Mouse (Mus musculus) forebrain, embryonic 15.5 days (tissue): ENCODE results near the gene Gm45062. TPM values are rescaled to one million over a fixed set of nuclear protein-coding genes. Genes with fewer than 3 reads are reported as not detected.
"Not testable (repeated sequence)": the region's sequence is repeated elsewhere in the genome, so short reads cannot be mapped to it uniquely, and the experiment has no call there.

ENCODE experiments used
- ATAC-seq: fragments of 200-750 bp; cut with Nextera tagmentation; replicated peaks from 2 replicates; pipeline ENCODE4 v1.8.0; 2017; ENCODE audit warnings: mild to moderate bottlenecking, moderate TSS enrichment, moderate library complexity
- H3K27ac ChIP-seq: fragments of 300-500 bp; sonication (generic); replicated peaks from 2 replicates; pipeline ENCODE4 v1.5.1; 2015; ENCODE audit warnings: mild to moderate bottlenecking, inconsistent platforms
- H3K27me3 ChIP-seq: fragments of 300-500 bp; sonication (generic); 2 replicates; pipeline ENCODE4 v1.6.1; 2015; ENCODE audit warnings: inconsistent platforms
- H3K36me3 ChIP-seq: fragments of 300-500 bp; sonication (generic); 2 replicates; pipeline ENCODE4 v1.6.1; 2015; ENCODE audit warnings: mild to moderate bottlenecking, inconsistent platforms
- H3K4me1 ChIP-seq: fragments of 300-500 bp; sonication (generic); 2 replicates; pipeline ENCODE4 v1.6.1; 2015; ENCODE audit warnings: inconsistent platforms
- H3K4me2 ChIP-seq: fragments of 300-500 bp; sonication (generic); replicated peaks from 2 replicates; pipeline ENCODE4 v1.6.1; 2015; ENCODE audit warnings: mild to moderate bottlenecking, inconsistent platforms
- H3K4me3 ChIP-seq: fragments of 300-500 bp; sonication (generic); 2 replicates; pipeline ENCODE4 v1.5.1; 2015; ENCODE audit warnings: mild to moderate bottlenecking, inconsistent platforms
- H3K9ac ChIP-seq: fragments of 300-500 bp; sonication (generic); replicated peaks from 2 replicates; pipeline ENCODE4 v1.6.1; 2015; ENCODE audit warnings: mild to moderate bottlenecking, inconsistent platforms
- H3K9me3 ChIP-seq: fragments of 300-500 bp; sonication (generic); 2 replicates; pipeline ENCODE4 v1.6.1; 2016; ENCODE audit warnings: inconsistent platforms
- whole genome bisulfite sequencing: fragments of 180-500 bp; shearing (Covaris S2); methylation state at CpG from one replicate; pipeline ENCODE4 v1.1.7; 2015; ENCODE audit warnings: mixed read lengths; 5-methylcytosine and 5-hydroxymethylcytosine counted together
- polyA plus RNA-seq: library from polyadenylated mRNA; unstranded; fragments of >200 nt; fragmentation: Nextera tagmentation; extraction: Ambion mirVana; gene quantifications from 2 replicates; pipeline ENCODE4 v1.2.1, GENCODE M21; 2015

Gm45062 gene
- polyA plus RNA-seq, 1 experiment from 2014 or later = 21.8 TPM

GRCm38 (mm10) chr6:8541531-8541930 is 282.3 kb downstream of the Gm45062 start:
- H3K4me2 ChIP-seq, ATAC-seq, H3K9ac ChIP-seq, H3K36me3 ChIP-seq, H3K4me1 ChIP-seq, H3K27me3 ChIP-seq, H3K4me3 ChIP-seq, H3K9me3 ChIP-seq, H3K27ac ChIP-seq: not testable (repeated sequence)
- WGBS = 73% methylated on average over 4 of the region's 4 CpGs

GRCm38 (mm10) chr6:8544822-8545221 is 285.6 kb downstream of the Gm45062 start:
- H3K9ac ChIP-seq = no peak overlapping the region
- no peak overlapping the region for H3K27ac ChIP-seq
- H3K36me3 ChIP-seq = peaks cover 5% of the 10 kb centered on the region
- ATAC-seq = no peak
- H3K27me3 ChIP-seq = no peaks in the 10 kb centered on the region
- no peak overlapping the region for H3K4me2 ChIP-seq
- H3K4me3 ChIP-seq = no peak overlapping the region
- no peaks in the 10 kb centered on the region for H3K4me1 ChIP-seq
- no peaks in the 10 kb centered on the region for H3K9me3 ChIP-seq
- WGBS = 92% methylated on average over 5 of the region's 5 CpGs

GRCm38 (mm10) chr6:8545780-8546179 is 286.5 kb downstream of the Gm45062 start:
- no peaks in the 10 kb centered on the region for H3K4me1 ChIP-seq
- no peak for ATAC-seq
- H3K36me3 ChIP-seq = peaks cover 5% of the 10 kb centered on the region
- no peak overlapping the region for H3K27ac ChIP-seq
- no peaks in the 10 kb centered on the region for H3K27me3 ChIP-seq
- H3K4me2 ChIP-seq = no peak overlapping the region
- H3K9ac ChIP-seq = no peak overlapping the region
- no peak overlapping the region for H3K4me3 ChIP-seq
- 95% methylated on average over 7 of the region's 7 CpGs for WGBS
- no peaks in the 10 kb centered on the region for H3K9me3 ChIP-seq

- WGBS = 97% methylated on average over 2 of the region's 2 CpGs
Measured at GRCm38 (mm10) chr6:8551155-8551554, 291.9 kb downstream of the Gm45062 start.

GRCm38 (mm10) chr6:8556849-8557571 is 297.8 kb downstream of the Gm45062 start:
- H3K36me3 ChIP-seq = peaks cover 11% of the 10 kb centered on the region; the same call in 1 of the 2 replicates
- no peak for ATAC-seq
- H3K9me3 ChIP-seq = no peaks in the 10 kb centered on the region
- no peak overlapping the region for H3K4me2 ChIP-seq
- H3K4me1 ChIP-seq = no peaks in the 10 kb centered on the region
- H3K9ac ChIP-seq = no peak overlapping the region
- 81% methylated on average over 5 of the region's 5 CpGs for WGBS
- H3K4me3 ChIP-seq = no peak overlapping the region
- H3K27me3 ChIP-seq = no peaks in the 10 kb centered on the region
- H3K27ac ChIP-seq = no peak overlapping the region

More at GRCm38 (mm10) chr6:8551155-8551554, 291.9 kb downstream of the Gm45062 start:
- Histone ChIP-seq H3K27ac (no peak overlapping the region), H3K4me3 (no peak overlapping the region), H3K9me3 (no peaks in the 10 kb centered on the region), H3K27me3 (no peaks in the 10 kb centered on the region), H3K36me3 (peaks cover 2% of the 10 kb centered on the region; the same call in 1 of the 2 replicates), H3K9ac (no peak overlapping the region), H3K4me2 (no peak overlapping the region), H3K4me1 (no peaks in the 10 kb centered on the region)
- ATAC-seq = no peak

GRCm38 (mm10) chr6:8560682-8561081 is 301.4 kb downstream of the Gm45062 start:
- no peak overlapping the region for H3K27ac ChIP-seq
- peaks cover 16% of the 10 kb centered on the region for H3K36me3 ChIP-seq
- no peak for ATAC-seq
- WGBS = 91% methylated on average over 2 of the region's 2 CpGs
- no peaks in the 10 kb centered on the region for H3K4me1 ChIP-seq
- no peak overlapping the region for H3K4me2 ChIP-seq
- H3K9ac ChIP-seq = no peak overlapping the region
- no peaks in the 10 kb centered on the region for H3K27me3 ChIP-seq
- H3K9me3 ChIP-seq = no peaks in the 10 kb centered on the region
- H3K4me3 ChIP-seq = no peak overlapping the region

- 92% methylated on average over 9 of the region's 9 CpGs for WGBS
- Histone ChIP-seq H3K9ac (no peak overlapping the region), H3K4me1 (no peaks in the 10 kb centered on the region), H3K27me3 (no peaks in the 10 kb centered on the region), H3K9me3 (no peaks in the 10 kb centered on the region), H3K4me3 (no peak overlapping the region), H3K27ac (no peak overlapping the region), H3K36me3 (peaks cover 4% of the 10 kb centered on the region; the same call in 1 of the 2 replicates), H3K4me2 (no peak overlapping the region)
- no peak for ATAC-seq
Measured at GRCm38 (mm10) chr6:8582377-8582776, 323.1 kb downstream of the Gm45062 start.

- Histone ChIP-seq H3K36me3 (peaks cover 4% of the 10 kb centered on the region; the same call in 1 of the 2 replicates), H3K4me3 (no peak overlapping the region), H3K9ac (no peak overlapping the region), H3K27ac (no peak overlapping the region), H3K9me3 (no peaks in the 10 kb centered on the region), H3K4me2 (no peak overlapping the region), H3K27me3 (no peaks in the 10 kb centered on the region), H3K4me1 (no peaks in the 10 kb centered on the region)
- ATAC-seq = no peak
- 90% methylated on average over 3 of the region's 3 CpGs for WGBS
Measured at GRCm38 (mm10) chr6:8583892-8584291, 324.6 kb downstream of the Gm45062 start.

- H3K9ac ChIP-seq = no peak overlapping the region
- no peak for ATAC-seq
- no peak overlapping the region for H3K4me3 ChIP-seq
- H3K9me3 ChIP-seq = no peaks in the 10 kb centered on the region
- 0 out of 2 replicates have a peak, but pooled peaks cover 3% of the 10 kb centered on the region for H3K36me3 ChIP-seq
- H3K27me3 ChIP-seq = no peaks in the 10 kb centered on the region
- WGBS = 92% methylated on average over 9 of the region's 9 CpGs
- no peak overlapping the region for H3K4me2 ChIP-seq
- no peak overlapping the region for H3K27ac ChIP-seq
- no peaks in the 10 kb centered on the region for H3K4me1 ChIP-seq
Measured at GRCm38 (mm10) chr6:8591665-8592064, 332.4 kb downstream of the Gm45062 start.

GRCm38 (mm10) chr6:8617369-8617768 is 358.1 kb downstream of the Gm45062 start:
- no peak for ATAC-seq
- Histone ChIP-seq H3K36me3 (no peaks in the 10 kb centered on the region), H3K4me1 (no peaks in the 10 kb centered on the region), H3K4me2 (no peak overlapping the region), H3K4me3 (no peak overlapping the region), H3K27me3 (no peaks in the 10 kb centered on the region), H3K9me3 (no peaks in the 10 kb centered on the region), H3K9ac (no peak overlapping the region), H3K27ac (no peak overlapping the region)
- 82% methylated on average over 2 of the region's 2 CpGs for WGBS

- H3K27ac ChIP-seq = no peak overlapping the region
- H3K4me1 ChIP-seq = no peaks in the 10 kb centered on the region
- no peak for ATAC-seq
- H3K27me3 ChIP-seq = no peaks in the 10 kb centered on the region
- no peak overlapping the region for H3K4me3 ChIP-seq
- no peak overlapping the region for H3K9ac ChIP-seq
- no peak overlapping the region for H3K4me2 ChIP-seq
- H3K9me3 ChIP-seq = no peaks in the 10 kb centered on the region
- 80% methylated on average over 4 of the region's 4 CpGs for WGBS
- no peaks in the 10 kb centered on the region for H3K36me3 ChIP-seq
Measured at GRCm38 (mm10) chr6:8619582-8620350, 360.5 kb downstream of the Gm45062 start.

GRCm38 (mm10) chr6:8623045-8623444 is 363.8 kb downstream of the Gm45062 start:
- Histone ChIP-seq H3K36me3 (no peaks in the 10 kb centered on the region), H3K4me2 (no peak overlapping the region), H3K27me3 (no peaks in the 10 kb centered on the region), H3K4me1 (no peaks in the 10 kb centered on the region), H3K4me3 (no peak overlapping the region), H3K9ac (no peak overlapping the region), H3K27ac (no peak overlapping the region), H3K9me3 (no peaks in the 10 kb centered on the region)
- 78% methylated on average over 3 of the region's 3 CpGs for WGBS
- no peak for ATAC-seq
